Mouse (Mus musculus): ENCODE measurements at regions not wholly inside any gene's neighbourhood (a gene's known extent, or its start where the extent isn't known, plus 50 kb on each side); places are given as distances from the start of the nearest gene placed in this dataset.

GRCm38 (mm10) chr3:148602730-148603255, 387.6 kb downstream of the Adgrl2 start:
- Histone ChIP-seq H3K27ac (ENCODE audit: insufficient read depth, low read length) (no peak overlapping the region), H3K4me3 (ENCODE audit: insufficient read depth, low read length) (no peak overlapping the region), H3K4me1 (ENCODE audit: control insufficient read depth, insufficient read depth, low read length) (no peaks in the 10 kb centered on the region)
- TF ChIP-seq POLR2A (IDR thresholded peaks at IDR 0.05; ENCODE audit: extremely low read depth, insufficient read depth, low read length): no peak
- no peak for TF ChIP-seq CTCF (IDR thresholded peaks at IDR 0.05; ENCODE audit: extremely low read depth, insufficient read depth, low read length)

DNA sequence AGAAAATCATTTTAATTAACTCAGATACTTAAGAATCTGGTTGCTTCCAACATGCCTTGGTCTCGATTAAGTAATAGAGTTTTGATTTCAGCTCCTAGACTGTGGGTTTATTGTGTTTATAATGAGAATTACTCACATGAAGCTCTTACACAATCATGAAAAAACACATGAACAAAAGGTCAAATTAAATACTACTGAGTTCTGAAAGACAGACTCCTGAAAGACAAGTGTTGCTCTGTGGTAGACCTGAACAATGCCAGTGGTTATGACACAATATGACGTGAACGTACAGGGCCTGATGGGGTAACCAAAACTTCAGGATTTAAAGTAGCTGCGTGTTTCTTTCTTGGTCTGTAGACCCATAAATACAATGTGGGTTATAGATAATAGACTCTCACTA, 394.8 kb downstream of the Adgrl2 start:
- no peaks in the 10 kb centered on the region for H3K4me1 ChIP-seq (ENCODE audit: control insufficient read depth, insufficient read depth, low read length)
- H3K27ac ChIP-seq (ENCODE audit: insufficient read depth, low read length): no peak overlapping the region
- TF ChIP-seq CTCF (IDR thresholded peaks at IDR 0.05; ENCODE audit: extremely low read depth, insufficient read depth, low read length): no peak
- TF ChIP-seq POLR2A (IDR thresholded peaks at IDR 0.05; ENCODE audit: extremely low read depth, insufficient read depth, low read length): no peak
- H3K4me3 ChIP-seq (ENCODE audit: insufficient read depth, low read length): no peak overlapping the region

GRCm38 (mm10) chr3:148589556-148589955, 400.8 kb downstream of the Adgrl2 start:
- no peak for TF ChIP-seq POLR2A (IDR thresholded peaks at IDR 0.05; ENCODE audit: extremely low read depth, insufficient read depth, low read length)
- no peak for TF ChIP-seq CTCF (IDR thresholded peaks at IDR 0.05; ENCODE audit: extremely low read depth, insufficient read depth, low read length)
- H3K4me1 ChIP-seq (ENCODE audit: control insufficient read depth, insufficient read depth, low read length): no peaks in the 10 kb centered on the region
- no peak overlapping the region for H3K27ac ChIP-seq (ENCODE audit: insufficient read depth, low read length)

GRCm38 (mm10) chr3:148575735-148576134, 414.6 kb downstream of the Adgrl2 start:
- no peaks in the 10 kb centered on the region for H3K4me1 ChIP-seq (ENCODE audit: control insufficient read depth, insufficient read depth, low read length)
- no peak overlapping the region for H3K27ac ChIP-seq (ENCODE audit: insufficient read depth, low read length)
- no peak overlapping the region for H3K4me3 ChIP-seq (ENCODE audit: insufficient read depth, low read length)
- TF ChIP-seq CTCF (IDR thresholded peaks at IDR 0.05; ENCODE audit: extremely low read depth, insufficient read depth, low read length): no peak
- no peak for TF ChIP-seq POLR2A (IDR thresholded peaks at IDR 0.05; ENCODE audit: extremely low read depth, insufficient read depth, low read length)

More at GRCm38 (mm10) chr3:148589556-148589955, 400.8 kb downstream of the Adgrl2 start:
- H3K4me3 ChIP-seq (ENCODE audit: insufficient read depth, low read length): no peak overlapping the region

- TF ChIP-seq CTCF (IDR thresholded peaks at IDR 0.05; ENCODE audit: extremely low read depth, insufficient read depth, low read length): no peak
- TF ChIP-seq POLR2A (IDR thresholded peaks at IDR 0.05; ENCODE audit: extremely low read depth, insufficient read depth, low read length): no peak
Observed at GRCm38 (mm10) chr3:148572493-148572892, 417.9 kb downstream of the Adgrl2 start.

DNA sequence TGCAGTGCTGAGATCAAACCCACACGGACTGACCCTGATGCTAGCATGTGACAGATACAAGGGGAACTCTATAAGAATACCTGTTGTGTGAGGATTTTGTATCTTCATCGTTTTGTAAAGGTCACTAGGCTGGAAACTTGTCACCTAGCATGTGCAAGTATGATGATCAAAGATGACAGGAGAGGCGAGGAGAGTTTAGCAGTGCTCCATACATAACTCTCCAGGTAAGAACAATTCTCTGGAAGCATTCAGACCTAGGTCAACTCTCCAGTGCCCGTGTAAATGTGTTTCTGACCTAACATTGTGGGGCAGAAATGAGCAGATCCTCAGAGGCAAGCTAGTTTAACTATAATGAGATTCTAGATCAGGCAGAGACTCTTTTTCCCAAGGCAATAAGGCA, 425.6 kb downstream of the Adgrl2 start:
- Histone ChIP-seq H3K4me3 (ENCODE audit: insufficient read depth, low read length) (no peak overlapping the region), H3K27ac (ENCODE audit: insufficient read depth, low read length) (no peak overlapping the region), H3K4me1 (ENCODE audit: control insufficient read depth, insufficient read depth, low read length) (no peaks in the 10 kb centered on the region)
- no peak for TF ChIP-seq POLR2A (IDR thresholded peaks at IDR 0.05; ENCODE audit: extremely low read depth, insufficient read depth, low read length)
- no peak for TF ChIP-seq CTCF (IDR thresholded peaks at IDR 0.05; ENCODE audit: extremely low read depth, insufficient read depth, low read length)

More at GRCm38 (mm10) chr3:148572493-148572892, 417.9 kb downstream of the Adgrl2 start:
- Histone ChIP-seq H3K27ac (ENCODE audit: insufficient read depth, low read length) (no peak overlapping the region), H3K4me1 (ENCODE audit: control insufficient read depth, insufficient read depth, low read length) (no peaks in the 10 kb centered on the region), H3K4me3 (ENCODE audit: insufficient read depth, low read length) (no peak overlapping the region)

- TF ChIP-seq CTCF (IDR thresholded peaks at IDR 0.05; ENCODE audit: extremely low read depth, insufficient read depth, low read length) (no peak), POLR2A (IDR thresholded peaks at IDR 0.05; ENCODE audit: extremely low read depth, insufficient read depth, low read length) (no peak)
- Histone ChIP-seq H3K4me1 (ENCODE audit: control insufficient read depth, insufficient read depth, low read length) (no peaks in the 10 kb centered on the region), H3K27ac (ENCODE audit: insufficient read depth, low read length) (no peak overlapping the region), H3K4me3 (ENCODE audit: insufficient read depth, low read length) (no peak overlapping the region)
Observed at GRCm38 (mm10) chr3:148561211-148561610, 429.1 kb downstream of the Adgrl2 start.

- Histone ChIP-seq H3K4me3 (ENCODE audit: insufficient read depth, low read length) (no peak overlapping the region), H3K27ac (ENCODE audit: insufficient read depth, low read length) (no peak overlapping the region), H3K4me1 (ENCODE audit: control insufficient read depth, insufficient read depth, low read length) (no peaks in the 10 kb centered on the region)
- TF ChIP-seq CTCF (IDR thresholded peaks at IDR 0.05; ENCODE audit: extremely low read depth, insufficient read depth, low read length) (no peak), POLR2A (IDR thresholded peaks at IDR 0.05; ENCODE audit: extremely low read depth, insufficient read depth, low read length) (no peak)
Observed at GRCm38 (mm10) chr3:148559752-148560460, 430.4 kb downstream of the Adgrl2 start.

DNA sequence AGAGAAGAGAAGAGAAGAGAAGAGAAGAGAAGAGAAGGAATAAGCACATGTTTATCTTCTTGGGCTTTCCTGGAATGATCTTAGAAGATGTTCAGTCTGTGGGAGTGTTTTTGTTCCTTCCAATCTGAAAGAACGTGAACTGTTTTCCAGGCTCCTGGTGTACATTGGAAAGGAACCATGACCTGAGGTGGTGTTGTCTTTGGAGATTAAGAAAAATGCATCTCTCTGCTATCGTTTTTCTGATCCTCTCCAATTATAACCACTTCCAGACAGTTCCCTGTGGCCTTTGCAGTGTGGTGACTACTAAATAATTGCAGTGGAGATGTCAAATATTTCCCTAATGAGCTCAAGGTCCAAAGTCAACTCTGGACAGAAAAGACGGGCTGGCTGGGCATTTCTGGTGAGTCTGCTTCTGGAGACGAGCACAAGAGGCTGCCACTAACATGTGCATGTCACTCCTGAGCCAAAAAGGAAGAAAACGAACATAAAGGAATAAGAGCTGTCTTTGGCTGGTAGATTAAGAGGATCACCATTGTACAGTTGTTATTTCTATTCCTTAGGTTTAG, 431.7 kb downstream of the Adgrl2 start:
- no peaks in the 10 kb centered on the region for H3K4me1 ChIP-seq (ENCODE audit: control insufficient read depth, insufficient read depth, low read length)
- no peak for TF ChIP-seq POLR2A (IDR thresholded peaks at IDR 0.05; ENCODE audit: extremely low read depth, insufficient read depth, low read length)
- TF ChIP-seq CTCF (IDR thresholded peaks at IDR 0.05; ENCODE audit: extremely low read depth, insufficient read depth, low read length): no peak
- no peak overlapping the region for H3K4me3 ChIP-seq (ENCODE audit: insufficient read depth, low read length)
- H3K27ac ChIP-seq (ENCODE audit: insufficient read depth, low read length): no peak overlapping the region

GRCm38 (mm10) chr3:148555324-148555723, 435.0 kb downstream of the Adgrl2 start:
- TF ChIP-seq CTCF (IDR thresholded peaks at IDR 0.05; ENCODE audit: extremely low read depth, insufficient read depth, low read length): no peak
- TF ChIP-seq POLR2A (IDR thresholded peaks at IDR 0.05; ENCODE audit: extremely low read depth, insufficient read depth, low read length): no peak
- Histone ChIP-seq H3K4me3 (ENCODE audit: insufficient read depth, low read length) (no peak overlapping the region), H3K27ac (ENCODE audit: insufficient read depth, low read length) (no peak overlapping the region), H3K4me1 (ENCODE audit: control insufficient read depth, insufficient read depth, low read length) (no peaks in the 10 kb centered on the region)
